Mouse (Mus musculus) midbrain, embryonic 14.5 days (tissue): ENCODE measurements around the gene Sgpp2. TPM values are rescaled to one million over a fixed set of nuclear protein-coding genes. Genes with fewer than 3 reads are reported as not detected.
A peak's percentile ranks its signal among the peaks of the same experiment; 100 is the strongest.

Source experiments
- ATAC-seq: fragments of 200-750 bp; cut with Nextera tagmentation; 2 replicates; pipeline ENCODE4 v1.8.0; 2017; ENCODE audit warnings: moderate number of reproducible peaks, moderate library complexity; ENCODE audit not compliant: low FRiP score, low TSS enrichment
- DNase-seq: peaks from one replicate; pipeline ENCODE4 v3.0.0-alpha.2; 2015
- H3K27ac ChIP-seq: fragments of 300-500 bp; sonication (generic); replicated peaks from 2 replicates; pipeline ENCODE4 v1.5.1; 2014; ENCODE audit warnings: mild to moderate bottlenecking, low read depth, low read length, moderate library complexity
- H3K27me3 ChIP-seq: fragments of 300-500 bp; sonication (generic); 2 replicates; pipeline ENCODE4 v1.6.1; 2014; ENCODE audit warnings: low read length, control low read depth, mixed read lengths; ENCODE audit not compliant: control insufficient read depth, insufficient read depth
- H3K36me3 ChIP-seq: fragments of 300-500 bp; sonication (generic); 2 replicates; pipeline ENCODE4 v1.6.1; 2014; ENCODE audit warnings: low read length, control low read depth; ENCODE audit not compliant: control insufficient read depth, insufficient read depth
- H3K4me1 ChIP-seq: fragments of 300-500 bp; sonication (generic); 2 replicates; pipeline ENCODE4 v1.6.1; 2014; ENCODE audit warnings: mild to moderate bottlenecking, antibody characterized with exemption, low read length, control low read depth; ENCODE audit not compliant: control insufficient read depth, insufficient read depth
- H3K4me2 ChIP-seq: fragments of 300-500 bp; sonication (generic); 2 replicates; pipeline ENCODE4 v1.6.1; 2014; ENCODE audit warnings: mild to moderate bottlenecking, low read length, moderate library complexity
- H3K4me3 ChIP-seq: fragments of 300-500 bp; sonication (generic); replicated peaks from 2 replicates; pipeline ENCODE4 v1.5.1; 2014; ENCODE audit warnings: low read depth, low read length
- H3K9ac ChIP-seq: fragments of 300-500 bp; sonication (generic); replicated peaks from 2 replicates; pipeline ENCODE4 v1.6.1; 2014; ENCODE audit warnings: mild to moderate bottlenecking, low read length, moderate library complexity
- H3K9me3 ChIP-seq: fragments of 300-500 bp; sonication (generic); 2 replicates; pipeline ENCODE4 v1.6.1; 2016; ENCODE audit warnings: low read length, control low read depth, mixed read lengths; ENCODE audit not compliant: control insufficient read depth
- WGBS: fragments of 180-500 bp; shearing (Covaris S2); extraction: QIAGEN DNeasy Blood & Tissue Kit; methylation state at CpG from one replicate; pipeline ENCODE4 v1.1.7; 2014; 5-methylcytosine and 5-hydroxymethylcytosine counted together
- polyA plus RNA-seq: library from polyadenylated mRNA; unstranded; fragments of >200 nt; fragmentation: Nextera tagmentation; extraction: Ambion mirVana; gene quantifications from 2 replicates; pipeline ENCODE4 v1.2.1, GENCODE M21; 2014

Gene Sgpp2
- polyA plus RNA-seq, 1 experiment from 2014 or later = 1.5 TPM

- no peak overlapping the region for H3K4me2 ChIP-seq
- DNase-seq (no peak), ATAC-seq (no peak)
- H3K36me3 ChIP-seq = no peaks in the 10 kb centered on the region
- WGBS = 88% methylated on average over 4 of the region's 4 CpGs
- H3K4me1 ChIP-seq = no peaks in the 10 kb centered on the region
- no peak overlapping the region for H3K27ac ChIP-seq
- no peaks in the 10 kb centered on the region for H3K9me3 ChIP-seq
- no peak overlapping the region for H3K4me3 ChIP-seq
- no peak overlapping the region for H3K9ac ChIP-seq
- no peaks in the 10 kb centered on the region for H3K27me3 ChIP-seq
Measured at GRCm38 (mm10) chr1:78328646-78329045, 18.5 kb downstream of the Sgpp2 start.

DNA sequence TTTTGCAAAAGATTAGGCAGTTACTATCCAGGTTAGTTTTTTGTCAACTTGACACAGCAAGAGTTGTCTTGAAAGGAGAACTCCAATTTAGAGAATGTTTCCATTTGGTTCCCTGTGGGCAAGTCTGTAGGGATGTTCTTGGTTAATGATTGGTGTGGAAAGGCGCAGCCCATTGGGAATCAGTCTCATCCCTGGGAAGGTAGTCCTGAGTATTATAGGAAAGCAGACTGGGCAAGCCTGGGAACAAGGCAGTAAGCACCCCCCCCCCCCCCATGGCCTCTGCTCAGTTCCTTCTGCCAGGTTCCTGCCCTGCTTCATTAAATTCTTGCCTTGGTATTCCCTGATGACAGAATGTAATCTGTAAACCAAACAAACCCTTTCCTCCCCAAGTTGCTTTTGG lies 19.7 kb downstream of the Sgpp2 start:
- Histone ChIP-seq H3K27me3 (no peaks in the 10 kb centered on the region), H3K9ac (no peak overlapping the region), H3K36me3 (no peaks in the 10 kb centered on the region), H3K27ac (no peak overlapping the region), H3K9me3 (no peaks in the 10 kb centered on the region), H3K4me1 (no peaks in the 10 kb centered on the region), H3K4me3 (no peak overlapping the region), H3K4me2 (no peak overlapping the region)
- WGBS = 97% methylated on average over 1 of the region's 1 CpGs
- no peak for ATAC-seq
- DNase-seq = no peak

DNA sequence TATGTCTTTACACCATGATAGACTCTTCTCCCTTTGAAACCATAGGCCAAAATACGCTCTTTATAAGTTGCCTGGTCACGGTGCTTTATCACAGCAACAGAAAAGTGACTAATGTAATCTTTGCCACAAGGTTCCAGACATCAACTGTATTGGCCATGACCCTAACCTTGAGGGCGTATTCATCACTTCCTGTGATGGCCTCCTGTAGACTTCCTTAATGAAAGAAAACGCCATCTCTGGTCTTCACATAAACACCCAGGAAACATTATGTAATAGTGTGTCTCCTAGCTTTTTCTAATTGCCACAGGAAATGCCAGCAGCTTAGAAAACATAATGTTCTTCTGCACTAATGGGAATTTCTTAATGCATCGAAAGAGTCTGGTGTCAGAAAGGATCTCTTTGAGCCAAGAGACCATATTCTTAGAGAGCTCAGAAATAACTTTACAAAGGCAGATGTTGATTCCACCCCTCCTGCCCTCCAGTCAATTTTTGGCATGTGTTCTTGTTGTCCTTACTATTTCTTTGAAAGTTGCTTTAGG lies 20.5 kb downstream of the Sgpp2 start:
- Histone ChIP-seq H3K4me1 (no peaks in the 10 kb centered on the region), H3K4me3 (no peak overlapping the region), H3K9me3 (no peaks in the 10 kb centered on the region), H3K4me2 (no peak overlapping the region), H3K36me3 (no peaks in the 10 kb centered on the region), H3K27me3 (no peaks in the 10 kb centered on the region), H3K27ac (no peak overlapping the region), H3K9ac (no peak overlapping the region)
- DNase-seq (no peak), ATAC-seq (no peak)
- WGBS = 90% methylated on average over 5 of the region's 5 CpGs

DNA sequence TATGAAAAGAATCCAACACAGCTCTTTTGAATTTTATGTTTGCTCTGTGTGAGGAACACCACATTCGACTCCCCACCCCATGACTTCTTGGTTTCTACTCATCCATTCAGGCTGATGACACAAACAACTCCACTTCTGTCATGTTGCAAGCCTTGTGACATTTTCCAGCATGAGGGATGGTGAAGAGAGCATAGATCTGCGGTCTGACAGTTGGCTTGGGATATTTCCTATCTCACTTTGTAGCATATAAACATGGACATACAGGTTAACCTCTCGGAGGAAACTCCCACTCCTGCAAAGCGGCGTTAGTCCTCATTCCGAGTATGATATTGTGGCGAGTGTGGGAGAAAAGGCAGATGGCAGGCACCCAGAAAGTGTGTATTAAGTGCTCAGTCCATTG lies 27.6 kb downstream of the Sgpp2 start:
- no peaks in the 10 kb centered on the region for H3K36me3 ChIP-seq
- ATAC-seq (no peak), DNase-seq (no peak)
- no peaks in the 10 kb centered on the region for H3K4me1 ChIP-seq
- WGBS = 86% methylated on average over 7 of the region's 7 CpGs
- no peaks in the 10 kb centered on the region for H3K27me3 ChIP-seq
- no peaks in the 10 kb centered on the region for H3K9me3 ChIP-seq
- H3K4me3 ChIP-seq = no peak overlapping the region
- H3K9ac ChIP-seq = no peak overlapping the region
- H3K4me2 ChIP-seq = no peak overlapping the region
- H3K27ac ChIP-seq = no peak overlapping the region

GRCm38 (mm10) chr1:78338212-78338611 lies 28.1 kb downstream of the Sgpp2 start:
- H3K4me1 ChIP-seq = no peaks in the 10 kb centered on the region

GRCm38 (mm10) chr1:78339941-78340340 lies 29.8 kb downstream of the Sgpp2 start:
- DNase-seq (no peak), ATAC-seq (no peak)
- no peak overlapping the region for H3K4me3 ChIP-seq
- no peak overlapping the region for H3K4me2 ChIP-seq
- 77% methylated on average over 5 of the region's 5 CpGs for WGBS
- no peaks in the 10 kb centered on the region for H3K27me3 ChIP-seq
- no peaks in the 10 kb centered on the region for H3K36me3 ChIP-seq
- no peaks in the 10 kb centered on the region for H3K9me3 ChIP-seq
- no peak overlapping the region for H3K9ac ChIP-seq
- no peak overlapping the region for H3K27ac ChIP-seq
- H3K4me1 ChIP-seq = no peaks in the 10 kb centered on the region

More at GRCm38 (mm10) chr1:78338212-78338611, 28.1 kb downstream of the Sgpp2 start:
- H3K27me3 ChIP-seq = no peaks in the 10 kb centered on the region
- 0 out of 2 replicates have a peak, but pooled peaks have one; percentile 40 for ATAC-seq
- no peak overlapping the region for H3K4me2 ChIP-seq
- no peaks in the 10 kb centered on the region for H3K9me3 ChIP-seq
- no peak overlapping the region for H3K4me3 ChIP-seq
- H3K9ac ChIP-seq = no peak overlapping the region
- no peak overlapping the region for H3K27ac ChIP-seq
- no peaks in the 10 kb centered on the region for H3K36me3 ChIP-seq
- WGBS = 39% methylated on average over 9 of the region's 9 CpGs
- DNase-seq = peak; percentile 48

- Histone ChIP-seq H3K27ac (no peak overlapping the region), H3K4me3 (no peak overlapping the region), H3K36me3 (no peaks in the 10 kb centered on the region), H3K9me3 (no peaks in the 10 kb centered on the region), H3K4me1 (no peaks in the 10 kb centered on the region), H3K9ac (no peak overlapping the region), H3K27me3 (no peaks in the 10 kb centered on the region), H3K4me2 (no peak overlapping the region)
- no peak for DNase-seq
- WGBS = 69% methylated on average over 5 of the region's 5 CpGs
- ATAC-seq = no peak
Measured at GRCm38 (mm10) chr1:78340584-78340983, 30.4 kb downstream of the Sgpp2 start.

DNA sequence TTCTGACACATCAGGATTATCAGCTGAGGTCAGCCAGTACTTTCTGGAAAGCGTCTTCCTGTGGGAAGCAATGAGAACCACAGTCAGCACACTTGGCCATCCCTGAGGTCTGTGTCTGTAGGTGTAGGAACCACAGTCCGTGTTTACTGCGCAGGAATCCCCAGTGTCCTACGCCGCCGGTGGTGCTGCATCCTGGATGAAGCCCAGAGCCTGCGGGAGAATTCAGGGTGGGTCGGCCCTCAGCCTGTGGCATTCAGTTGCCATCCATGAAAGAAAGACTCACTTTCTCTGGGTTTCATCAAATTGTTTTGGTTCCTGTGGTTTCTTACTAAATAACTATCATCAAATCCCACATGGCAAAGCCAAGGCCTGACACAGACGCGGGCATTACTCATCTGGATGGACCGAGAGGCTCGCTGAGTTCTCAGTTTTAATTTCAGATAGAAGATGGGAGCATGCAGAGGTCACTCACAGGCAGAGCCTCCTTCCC lies 37.2 kb downstream of the Sgpp2 start:
- Histone ChIP-seq H3K4me3 (no peak overlapping the region), H3K4me1 (no peaks in the 10 kb centered on the region), H3K27ac (no peak overlapping the region), H3K9ac (no peak overlapping the region), H3K9me3 (no peaks in the 10 kb centered on the region), H3K27me3 (no peaks in the 10 kb centered on the region), H3K4me2 (no peak overlapping the region), H3K36me3 (no peaks in the 10 kb centered on the region)
- no peak for DNase-seq
- WGBS = 94% methylated on average over 12 of the region's 12 CpGs
- ATAC-seq = no peak

GRCm38 (mm10) chr1:78349219-78349618 lies 39.1 kb downstream of the Sgpp2 start:
- H3K4me1 ChIP-seq = no peaks in the 10 kb centered on the region
- H3K27me3 ChIP-seq = no peaks in the 10 kb centered on the region
- no peak overlapping the region for H3K4me3 ChIP-seq
- no peak overlapping the region for H3K4me2 ChIP-seq
- H3K9me3 ChIP-seq = no peaks in the 10 kb centered on the region
- WGBS = 65% methylated on average over 1 of the region's 1 CpGs
- no peak overlapping the region for H3K9ac ChIP-seq
- DNase-seq (no peak), ATAC-seq (no peak)
- no peaks in the 10 kb centered on the region for H3K36me3 ChIP-seq
- no peak overlapping the region for H3K27ac ChIP-seq
